Mouse (Mus musculus): ENCODE results near the gene Acan. TPM values are rescaled to one million over a fixed set of nuclear protein-coding genes. Genes with fewer than 3 reads are reported as not detected.

The Acan gene
- total RNA-seq, 4 experiments from 2014 or later: 0.05 to 0.16 (median 0.11) TPM

DNA sequence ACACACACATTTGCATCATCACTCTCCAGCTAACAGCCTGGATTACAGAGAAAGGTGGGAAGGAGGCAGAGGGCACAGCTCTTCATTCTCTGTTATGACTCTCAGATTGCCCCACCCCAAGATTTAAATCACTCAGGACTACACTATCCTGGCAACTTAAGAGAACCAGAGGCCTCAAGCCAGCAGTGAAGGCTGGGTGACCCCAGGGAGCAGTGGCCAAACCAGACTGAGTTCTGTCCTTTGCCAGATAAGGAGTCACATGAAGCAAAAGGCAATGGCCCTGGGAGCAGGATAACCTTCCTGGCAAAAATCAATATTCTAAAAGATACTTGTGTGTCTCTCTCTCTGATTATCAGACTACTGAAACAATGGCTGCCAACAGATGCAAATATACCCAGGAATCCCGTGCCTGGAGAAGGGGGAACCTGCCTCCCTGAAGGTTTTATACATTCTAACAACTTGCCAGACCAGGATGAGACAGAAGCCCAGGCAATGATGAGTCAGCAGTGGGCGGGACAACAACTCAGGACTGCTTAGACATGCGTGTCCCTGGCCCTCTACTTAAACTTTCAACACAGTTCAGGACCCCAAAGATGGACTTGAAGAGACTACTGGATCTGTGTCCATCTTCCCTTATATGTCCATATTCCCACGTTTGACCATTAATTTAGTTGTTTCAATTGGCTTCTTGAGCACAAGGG is 86.8 kb downstream of the Acan start:
- no peak for DNase-seq (ENCODE audit: low spot score)

DNA sequence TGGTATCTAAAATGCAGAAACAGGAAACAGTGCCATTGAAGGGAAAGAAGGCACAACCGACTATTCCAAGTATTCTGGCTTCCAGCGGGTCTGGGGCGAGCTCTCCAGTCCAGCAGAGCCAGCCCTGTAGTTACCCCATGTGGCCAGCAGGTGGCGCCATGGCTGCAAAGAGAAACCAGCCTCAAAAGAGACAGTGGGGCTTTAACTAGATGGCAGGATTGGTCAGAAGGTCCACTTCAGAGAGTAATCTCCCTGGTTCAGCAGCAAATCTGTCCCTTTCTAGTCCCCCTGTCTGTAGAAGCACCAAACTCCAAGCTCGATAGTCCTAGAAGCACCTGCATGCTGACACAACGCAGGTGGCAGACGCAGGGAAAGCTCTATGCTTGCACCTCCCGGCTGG is 87.6 kb downstream of the Acan start:
- DNase-seq (ENCODE audit: low spot score): peak; percentile 77

DNA sequence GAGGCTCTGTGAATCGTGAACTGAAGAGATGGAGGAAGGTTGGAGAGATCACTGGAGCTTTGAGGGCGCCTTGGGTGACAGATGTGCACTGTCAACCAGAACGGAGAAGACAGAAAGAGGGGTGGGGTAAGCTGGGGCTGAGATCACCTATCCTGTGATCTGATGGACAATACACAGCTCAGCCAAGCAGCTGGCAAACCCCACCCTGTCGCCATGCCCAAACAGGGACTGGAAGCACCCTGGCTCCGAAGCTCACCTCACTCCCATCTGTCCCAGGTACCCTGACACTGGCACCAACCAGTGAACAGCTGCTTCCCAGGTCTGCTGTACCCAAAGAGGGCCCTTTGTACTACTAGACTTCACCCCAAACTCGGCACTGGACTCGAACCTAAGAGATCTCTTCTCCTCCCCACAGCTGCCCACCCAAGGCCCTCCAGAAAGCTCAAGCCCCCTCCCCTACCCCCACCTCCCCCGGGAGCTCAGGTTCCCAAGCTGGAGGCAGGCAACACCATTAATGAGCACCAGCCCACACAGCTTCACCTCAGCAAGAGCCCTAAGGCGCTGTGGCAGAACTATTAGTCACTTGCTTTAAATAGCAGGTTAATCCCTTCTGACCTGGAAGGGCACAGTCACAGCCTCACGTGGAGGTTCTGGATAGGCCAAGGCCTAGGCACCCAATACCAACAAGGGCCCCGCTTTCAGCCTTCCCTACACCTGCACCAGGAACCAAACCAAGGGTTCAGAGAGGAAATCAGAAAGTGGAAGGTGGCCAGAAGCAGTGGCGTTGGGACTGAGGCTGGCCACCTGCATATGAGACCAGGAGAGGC is 93.9 kb downstream of the Acan start:
- peak; percentile 55 for DNase-seq (ENCODE audit: low spot score)

DNA sequence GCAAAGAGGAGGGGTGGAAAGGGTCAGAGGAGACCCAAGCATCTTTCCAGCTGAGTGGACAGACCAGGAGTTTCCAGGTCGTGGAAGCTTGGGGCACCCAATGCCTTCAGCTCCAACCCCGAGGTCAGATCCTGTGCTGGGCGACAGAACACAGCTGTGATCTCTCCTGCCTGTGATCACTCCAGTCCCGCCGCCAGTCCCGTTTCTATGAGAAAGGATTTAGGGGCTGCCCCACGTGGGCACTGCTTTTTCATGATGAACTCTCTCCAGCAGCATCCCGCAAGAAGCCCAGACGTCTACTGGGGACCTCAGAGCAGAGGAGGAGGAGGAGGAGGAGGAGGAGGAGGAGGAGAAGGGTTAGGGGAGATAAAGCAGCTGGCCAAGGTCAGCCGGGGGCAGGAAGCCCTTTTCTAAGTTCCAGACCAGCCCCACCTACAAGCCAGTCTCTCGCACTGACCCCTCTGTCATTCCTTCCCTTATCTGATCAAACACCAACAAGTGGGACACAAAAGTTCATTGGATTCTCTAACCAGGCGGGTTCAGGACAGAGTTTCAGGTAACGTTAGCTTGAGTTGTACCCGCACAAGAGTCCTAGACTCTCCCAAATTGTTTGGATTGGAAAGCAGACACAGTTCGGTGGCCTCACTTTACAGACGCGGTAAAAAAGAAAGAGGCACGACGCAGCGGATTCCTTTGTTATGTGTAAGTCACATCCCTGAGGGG is 94.8 kb downstream of the Acan start:
- no peak for DNase-seq (ENCODE audit: low spot score)

DNA sequence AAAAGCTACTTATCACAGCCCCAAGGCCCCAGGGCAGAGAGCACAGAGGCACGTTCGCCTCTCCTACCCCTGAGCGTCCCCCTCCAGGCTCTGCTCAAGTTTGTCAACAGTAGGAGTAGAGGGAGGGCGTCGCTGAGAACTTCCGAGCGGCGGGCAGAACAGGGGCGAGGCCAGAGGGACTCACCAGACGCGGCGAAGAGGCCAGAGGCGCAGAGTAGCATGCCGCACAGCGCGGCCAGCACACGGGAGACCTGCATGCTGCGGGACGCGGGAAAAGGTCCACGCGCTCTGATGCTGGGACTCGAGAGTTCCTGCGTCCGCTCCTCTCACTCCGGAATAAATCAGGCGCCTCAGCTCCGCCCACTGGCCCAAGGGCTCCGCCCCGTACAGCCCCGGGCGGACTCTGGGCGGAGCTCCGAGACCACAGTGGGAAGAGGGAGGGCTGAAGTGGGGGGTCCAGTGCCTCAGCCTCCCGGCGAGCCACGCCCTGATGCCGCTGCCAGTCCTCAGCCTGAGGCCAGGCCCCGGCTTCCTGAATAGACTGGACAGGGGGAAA is 95.5 kb downstream of the Acan start, which contains the start of gene Mfge8:
Mfge8 (minus strand) TSS at position 350 of the 556 bp plus-strand sequence.
- peak; percentile 93 for DNase-seq (ENCODE audit: low spot score)

DNA sequence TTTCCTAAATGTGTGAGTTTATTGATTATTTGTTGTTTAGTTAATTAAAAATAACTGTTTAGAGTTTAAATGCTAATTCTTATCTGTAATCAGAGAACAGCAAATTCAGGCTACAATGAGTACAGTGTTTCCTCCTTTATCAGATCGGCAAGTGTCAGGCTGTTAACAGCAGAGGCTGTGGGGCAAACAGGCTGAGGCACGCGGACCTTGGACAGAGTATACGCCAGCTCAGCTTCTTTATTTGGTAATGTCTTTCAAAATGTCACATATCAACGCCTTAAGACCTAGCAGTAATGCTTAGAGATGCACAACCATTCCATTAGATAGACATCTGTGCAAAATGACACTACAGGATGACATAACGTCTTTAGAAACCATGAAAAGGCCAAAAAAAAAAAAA is 96.2 kb downstream of the Acan start:
- no peak for DNase-seq (ENCODE audit: low spot score)

DNA sequence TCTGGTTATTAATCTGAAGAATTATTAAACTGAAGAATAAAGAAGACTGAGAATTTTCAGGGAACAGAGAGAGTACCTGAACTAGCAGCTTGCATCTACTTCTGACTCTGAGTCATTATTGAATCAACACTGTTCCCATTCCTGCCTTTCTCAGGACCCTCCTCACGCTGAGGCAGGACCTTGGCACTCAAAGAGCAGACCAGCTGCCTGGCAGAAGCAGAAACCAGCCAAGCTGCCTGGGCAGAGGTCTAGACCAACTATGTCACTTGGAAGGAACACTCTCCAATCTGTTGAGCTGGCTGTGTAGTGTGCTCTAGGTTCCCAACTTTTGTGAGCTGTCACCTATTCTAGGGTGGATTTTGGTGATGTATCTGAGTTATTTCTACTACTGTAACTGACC is 106.1 kb downstream of the Acan start:
- no peak for DNase-seq (ENCODE audit: low spot score)

Other genes starting within 250 kb of the Acan start
- 10 to 100 TPM; 13.5 to 16.7 (median 15.1) TPM for gene Det1, start 206.2 kb upstream of the Acan start, total RNA-seq (2022)
- gene Aen, start 157.6 kb upstream of the Acan start, total RNA-seq (2022): 10 to 100 TPM; 32.7 to 39.3 (median 35.5) TPM
- gene Isg20, start 140.1 kb upstream of the Acan start, total RNA-seq (2022): 1 to 10 TPM; 1.8 to 7.5 (median 5.4) TPM
- 1 to 10 TPM in 1 of 4 experiments, under 1 TPM in 3; 0.08 to 1.1 (median 0.30) TPM for gene Hapln3, start 77.5 kb downstream of the Acan start, total RNA-seq (2022)
- gene Mfge8, start 95.6 kb downstream of the Acan start, total RNA-seq (2022): 100 to 1,000 TPM; 124 to 143 (median 129) TPM
- gene Abhd2, start 219.7 kb downstream of the Acan start, total RNA-seq (2022): 10 to 100 TPM; 25.5 to 43.7 (median 29.9) TPM